Mouse (Mus musculus) erythroblast, embryonic 14.5 days (primary cell): ENCODE results near the gene Olfr1338. TPM values are rescaled to one million over a fixed set of nuclear protein-coding genes. Genes with fewer than 3 reads are reported as not detected.

Source experiments
- H3K27me3 ChIP-seq: 2 replicates; pipeline ENCODE4 v1.6.1; 2012; ENCODE audit warnings: inconsistent platforms; ENCODE audit not compliant: control insufficient read depth
- H3K36me3 ChIP-seq: 2 replicates; pipeline ENCODE4 v1.6.1; 2012; ENCODE audit warnings: mild to moderate bottlenecking, inconsistent platforms; ENCODE audit not compliant: control insufficient read depth
- H3K4me1 ChIP-seq: 2 replicates; pipeline ENCODE4 v1.6.1; 2012; ENCODE audit warnings: inconsistent platforms; ENCODE audit not compliant: control insufficient read depth
- H3K4me3 ChIP-seq: replicated peaks from 2 replicates; pipeline ENCODE3; 2012; ENCODE audit warnings: moderate library complexity, mild to moderate bottlenecking, inconsistent platforms
- H3K9me3 ChIP-seq: 2 replicates; pipeline ENCODE4 v1.6.1; 2012; ENCODE audit warnings: low read length, inconsistent platforms, mixed read lengths; ENCODE audit not compliant: control insufficient read depth
- GATA1 ChIP-seq: IDR thresholded peaks from 2 replicates; pipeline ENCODE4 v1.6.1; 2012; ENCODE audit warnings: low read length, inconsistent platforms, mixed read lengths
- TAL1 ChIP-seq: IDR thresholded peaks from 3 replicates; pipeline ENCODE4 v1.6.1; 2012; ENCODE audit warnings: low read length, inconsistent platforms, mixed read lengths
- polyA plus RNA-seq: library from polyadenylated mRNA; stranded (reverse); fragments of >175 nt; gene quantifications from 2 replicates; pipeline ENCODE4 v1.2.3, GENCODE M21; 2012

Gene Olfr1338
- polyA plus RNA-seq, 1 experiment, result not detected

GRCm38 (mm10) chr4:118711656-118712055 is 46.9 kb downstream of the Olfr1338 start:
- no peak for TF ChIP-seq TAL1
- no peak for TF ChIP-seq GATA1
- Histone ChIP-seq H3K9me3 (no peaks in the 10 kb centered on the region), H3K36me3 (no peaks in the 10 kb centered on the region), H3K27me3 (no peaks in the 10 kb centered on the region), H3K4me1 (no peaks in the 10 kb centered on the region), H3K4me3 (no peak overlapping the region)

DNA sequence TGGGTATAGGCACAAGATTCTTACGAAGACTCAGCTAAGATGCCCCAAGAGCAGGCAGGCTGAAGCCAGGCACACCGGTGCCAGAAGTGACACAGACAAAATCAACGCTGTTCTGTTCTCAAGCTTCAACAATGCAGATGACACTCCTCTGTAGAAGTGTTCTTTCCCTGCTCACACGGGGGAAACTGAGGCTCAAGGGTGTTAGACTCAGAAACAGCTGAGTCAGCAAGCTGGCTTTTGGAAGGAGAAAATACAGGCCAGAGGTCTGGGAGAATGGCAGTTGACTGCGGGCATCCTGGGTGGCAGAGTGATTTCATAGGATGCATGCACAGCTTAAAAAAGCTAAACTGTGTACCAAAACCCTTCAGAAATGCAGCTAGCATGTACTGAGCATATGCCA is 50.5 kb downstream of the Olfr1338 start:
- H3K9me3 ChIP-seq, result no peaks in the 10 kb centered on the region
- no peaks in the 10 kb centered on the region for H3K36me3 ChIP-seq
- no peaks in the 10 kb centered on the region for H3K27me3 ChIP-seq
- no peak overlapping the region for H3K4me3 ChIP-seq
- no peaks in the 10 kb centered on the region for H3K4me1 ChIP-seq
- TF ChIP-seq TAL1 (no peak), GATA1 (no peak)

DNA sequence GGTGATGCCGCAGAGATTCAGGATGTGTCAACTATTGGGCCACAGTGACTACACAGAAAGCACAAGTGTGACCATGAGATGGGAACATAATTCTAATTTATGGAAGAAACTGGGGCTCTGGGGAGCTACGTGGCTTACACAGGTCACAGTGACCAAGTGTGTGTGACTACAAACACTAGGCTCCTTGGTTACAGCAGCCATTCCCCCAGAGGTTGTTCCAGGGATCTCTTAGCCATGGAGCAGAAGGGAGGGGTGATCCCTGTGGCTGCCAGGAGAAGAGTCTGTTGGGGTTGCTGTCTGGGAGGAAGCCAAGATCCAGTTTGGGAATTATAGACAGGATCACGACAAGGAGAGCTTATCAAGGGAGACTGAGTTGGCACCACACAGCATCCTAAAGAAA is 55.3 kb downstream of the Olfr1338 start, which contains the start of gene Olfr1341:
Gene Olfr1341, plus strand, starts transcription at position 301 of the 400 bp plus-strand sequence.
- no peak for TF ChIP-seq GATA1
- TF ChIP-seq TAL1, result no peak
- H3K27me3 ChIP-seq, result no peaks in the 10 kb centered on the region
- H3K9me3 ChIP-seq, result no peaks in the 10 kb centered on the region
- H3K4me3 ChIP-seq, result no peak within 1 kb of the TSS
- H3K36me3 ChIP-seq, result no peaks in the 10 kb centered on the region
- no peaks in the 10 kb centered on the region for H3K4me1 ChIP-seq

Other genes starting within 250 kb of the Olfr1338 start
- 0.05 TPM in 1 of 2 replicates, not detected in the other for gene 2610528J11Rik, start 231.7 kb downstream of the Olfr1338 start, polyA plus RNA-seq
- not detected in 2 replicates for gene Tmem125, start 214.7 kb downstream of the Olfr1338 start, polyA plus RNA-seq
- gene Cfap57, start 138.0 kb downstream of the Olfr1338 start, polyA plus RNA-seq, result 0.17 and 0.32 TPM in 2 replicates
- 0.83 and 1.8 TPM in 2 replicates for gene Ebna1bp2, start 137.9 kb downstream of the Olfr1338 start, polyA plus RNA-seq
- not detected in 2 replicates for gene Olfr62, start 99.8 kb downstream of the Olfr1338 start, polyA plus RNA-seq
- gene Olfr1342, start 66.0 kb downstream of the Olfr1338 start, polyA plus RNA-seq, result not detected in 2 replicates
- not detected in 2 replicates for gene Olfr1341, start 55.2 kb downstream of the Olfr1338 start, polyA plus RNA-seq
- gene Olfr1340, start 38.6 kb downstream of the Olfr1338 start, polyA plus RNA-seq, result not detected in 2 replicates
- not detected in 2 replicates for gene Olfr1339, start 26.6 kb downstream of the Olfr1338 start, polyA plus RNA-seq
- not detected in 2 replicates for gene Olfr1337, start 23.8 kb upstream of the Olfr1338 start, polyA plus RNA-seq
- not detected in 2 replicates for gene Olfr1335, start 51.2 kb upstream of the Olfr1338 start, polyA plus RNA-seq
- gene Olfr1333, start 77.5 kb upstream of the Olfr1338 start, polyA plus RNA-seq, result not detected in 2 replicates
- gene Olfr1331, start 105.9 kb upstream of the Olfr1338 start, polyA plus RNA-seq, result not detected in 2 replicates
- not detected in 2 replicates for gene Olfr1330, start 129.9 kb upstream of the Olfr1338 start, polyA plus RNA-seq
- gene Olfr1329, start 158.7 kb upstream of the Olfr1338 start, polyA plus RNA-seq, result not detected in 2 replicates
- gene Olfr1328, start 179.9 kb upstream of the Olfr1338 start, polyA plus RNA-seq, result 0.02 TPM in 1 of 2 replicates, not detected in the other
- gene Lao1, start 202.8 kb upstream of the Olfr1338 start, polyA plus RNA-seq, result not detected in 2 replicates